Mouse (Mus musculus): ENCODE data around the gene Atp6v0a2. TPM values are rescaled to one million over a fixed set of nuclear protein-coding genes. Genes with fewer than 3 reads are reported as not detected.

Atp6v0a2 gene
- total and polyA plus RNA-seq, 2 experiments from 2014 or later = 25.9 to 28.3 TPM

- ATAC-seq (no peak), DNase-seq (ENCODE audit: low spot score) (no peak)
- 98% methylated on average over 3 of the region's 3 CpGs for WGBS
- Histone ChIP-seq H3K4me2 (ENCODE audit: low read depth, low read length) (no peak overlapping the region), H3K9ac (replicated peaks; ENCODE audit: low read length) (no peak overlapping the region), H3K4me3 (ENCODE audit: low read length) (no peak overlapping the region), H3K4me1 (ENCODE audit: insufficient read depth, low read length) (no peaks in the 10 kb centered on the region), H3K9me3 (ENCODE audit: low read length) (no peaks in the 10 kb centered on the region), H3K27ac (no peak overlapping the region), H3K27me3 (ENCODE audit: insufficient read depth, low read length) (no peaks in the 10 kb centered on the region), H3K36me3 (ENCODE audit: insufficient read depth, low read length) (peaks cover 57% of the 10 kb centered on the region)
- TF ChIP-seq CTCF (IDR thresholded peaks at IDR 0.05; ENCODE audit: low read depth) = no peak
These were observed 7.8 kb downstream of the Atp6v0a2 start for GRCm38 (mm10) chr5:124636139-124636538.

GRCm38 (mm10) chr5:124636694-124637093, 8.3 kb downstream of the Atp6v0a2 start:
- TF ChIP-seq CTCF (IDR thresholded peaks at IDR 0.05; ENCODE audit: low read depth) = no peak
- Histone ChIP-seq H3K4me1 (ENCODE audit: insufficient read depth, low read length) (no peaks in the 10 kb centered on the region), H3K4me2 (ENCODE audit: low read depth, low read length) (no peak overlapping the region), H3K27me3 (ENCODE audit: insufficient read depth, low read length) (no peaks in the 10 kb centered on the region), H3K36me3 (ENCODE audit: insufficient read depth, low read length) (peaks cover 63% of the 10 kb centered on the region), H3K27ac (no peak overlapping the region), H3K9me3 (ENCODE audit: low read length) (no peaks in the 10 kb centered on the region), H3K4me3 (ENCODE audit: low read length) (no peak overlapping the region), H3K9ac (replicated peaks; ENCODE audit: low read length) (no peak overlapping the region)
- WGBS = 91% methylated on average over 4 of the region's 4 CpGs
- no peak for ATAC-seq
- no peak for DNase-seq (ENCODE audit: low spot score)

GRCm38 (mm10) chr5:124637300-124637699, 8.9 kb downstream of the Atp6v0a2 start:
- no peak for TF ChIP-seq CTCF (IDR thresholded peaks at IDR 0.05; ENCODE audit: low read depth)
- no peaks in the 10 kb centered on the region for H3K9me3 ChIP-seq (ENCODE audit: low read length)
- ATAC-seq (no peak), DNase-seq (ENCODE audit: low spot score) (no peak)
- no peak overlapping the region for H3K4me3 ChIP-seq (ENCODE audit: low read length)
- peaks cover 69% of the 10 kb centered on the region for H3K36me3 ChIP-seq (ENCODE audit: insufficient read depth, low read length)
- no peaks in the 10 kb centered on the region for H3K4me1 ChIP-seq (ENCODE audit: insufficient read depth, low read length)
- H3K27me3 ChIP-seq (ENCODE audit: insufficient read depth, low read length) = no peaks in the 10 kb centered on the region
- no peak overlapping the region for H3K27ac ChIP-seq
- 80% methylated on average over 11 of the region's 11 CpGs for WGBS
- H3K9ac ChIP-seq (replicated peaks; ENCODE audit: low read length) = no peak overlapping the region
- H3K4me2 ChIP-seq (ENCODE audit: low read depth, low read length) = no peak overlapping the region

- Histone ChIP-seq H3K4me1 (ENCODE audit: insufficient read depth, low read length) (no peaks in the 10 kb centered on the region), H3K4me3 (ENCODE audit: low read length) (no peak overlapping the region), H3K27ac (no peak overlapping the region), H3K27me3 (ENCODE audit: insufficient read depth, low read length) (no peaks in the 10 kb centered on the region), H3K9ac (replicated peaks; ENCODE audit: low read length) (no peak overlapping the region), H3K4me2 (ENCODE audit: low read depth, low read length) (no peak overlapping the region), H3K9me3 (ENCODE audit: low read length) (no peaks in the 10 kb centered on the region), H3K36me3 (ENCODE audit: insufficient read depth, low read length) (peaks cover 74% of the 10 kb centered on the region)
- ATAC-seq (no peak), DNase-seq (ENCODE audit: low spot score) (no peak)
- 98% methylated on average over 13 of the region's 13 CpGs for WGBS
- no peak for TF ChIP-seq CTCF (IDR thresholded peaks at IDR 0.05; ENCODE audit: low read depth)
These were observed 9.5 kb downstream of the Atp6v0a2 start for GRCm38 (mm10) chr5:124637836-124638235.

DNA sequence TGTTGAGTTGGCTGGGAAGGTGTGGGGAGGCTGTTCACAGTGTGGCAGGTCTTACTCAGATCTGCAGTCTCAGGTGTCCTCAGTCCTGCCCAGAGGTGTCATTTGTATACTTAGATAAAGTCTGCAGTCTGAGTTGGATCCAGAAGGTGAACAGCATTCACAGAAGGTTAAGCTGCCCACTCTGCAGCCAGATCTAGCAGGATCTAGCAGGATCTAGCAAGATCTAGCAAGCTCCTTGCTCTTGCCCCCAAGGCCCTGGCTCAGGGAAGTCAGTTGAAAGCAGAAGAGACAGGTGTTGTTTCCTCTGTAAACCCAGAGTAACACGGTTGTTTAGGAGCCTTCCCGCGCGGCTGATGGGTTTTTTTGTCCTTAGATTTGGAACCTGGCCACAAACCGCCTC, 85.4 kb downstream of the Atp6v0a2 start:
- Histone ChIP-seq H3K36me3 (ENCODE audit: insufficient read depth, low read length) (peaks cover 61% of the 10 kb centered on the region), H3K27ac (no peak overlapping the region), H3K4me1 (ENCODE audit: insufficient read depth, low read length) (no peaks in the 10 kb centered on the region), H3K4me2 (ENCODE audit: low read depth, low read length) (no peak overlapping the region), H3K27me3 (ENCODE audit: insufficient read depth, low read length) (no peaks in the 10 kb centered on the region), H3K9ac (replicated peaks; ENCODE audit: low read length) (no peak overlapping the region), H3K9me3 (ENCODE audit: low read length) (no peaks in the 10 kb centered on the region), H3K4me3 (ENCODE audit: low read length) (no peak overlapping the region)
- no peak for TF ChIP-seq CTCF (IDR thresholded peaks at IDR 0.05; ENCODE audit: low read depth)
- no peak for DNase-seq (ENCODE audit: low spot score)
- ATAC-seq = no peak
- WGBS = 92% methylated on average over 5 of the region's 5 CpGs

GRCm38 (mm10) chr5:124715135-124715534, 86.8 kb downstream of the Atp6v0a2 start:
- Histone ChIP-seq H3K36me3 (ENCODE audit: insufficient read depth, low read length) (peaks cover 75% of the 10 kb centered on the region), H3K27ac (no peak overlapping the region), H3K4me3 (ENCODE audit: low read length) (no peak overlapping the region), H3K27me3 (ENCODE audit: insufficient read depth, low read length) (no peaks in the 10 kb centered on the region), H3K9ac (replicated peaks; ENCODE audit: low read length) (no peak overlapping the region), H3K9me3 (ENCODE audit: low read length) (no peaks in the 10 kb centered on the region), H3K4me2 (ENCODE audit: low read depth, low read length) (no peak overlapping the region), H3K4me1 (ENCODE audit: insufficient read depth, low read length) (no peaks in the 10 kb centered on the region)
- ATAC-seq (no peak), DNase-seq (ENCODE audit: low spot score) (no peak)
- 90% methylated on average over 8 of the region's 8 CpGs for WGBS
- TF ChIP-seq CTCF (IDR thresholded peaks at IDR 0.05; ENCODE audit: low read depth) = no peak

GRCm38 (mm10) chr5:124717969-124718368, 89.6 kb downstream of the Atp6v0a2 start:
- Histone ChIP-seq H3K4me3 (ENCODE audit: low read length) (no peak overlapping the region), H3K27ac (no peak overlapping the region), H3K9ac (replicated peaks; ENCODE audit: low read length) (no peak overlapping the region), H3K4me1 (ENCODE audit: insufficient read depth, low read length) (no peaks in the 10 kb centered on the region), H3K9me3 (ENCODE audit: low read length) (no peaks in the 10 kb centered on the region), H3K27me3 (ENCODE audit: insufficient read depth, low read length) (no peaks in the 10 kb centered on the region), H3K4me2 (ENCODE audit: low read depth, low read length) (no peak overlapping the region), H3K36me3 (ENCODE audit: insufficient read depth, low read length) (peaks cover 77% of the 10 kb centered on the region)
- no peak for TF ChIP-seq CTCF (IDR thresholded peaks at IDR 0.05; ENCODE audit: low read depth)
- ATAC-seq = no peak
- 97% methylated on average over 11 of the region's 11 CpGs for WGBS
- no peak for DNase-seq (ENCODE audit: low spot score)

Data from hindbrain, postnatal 0 days (tissue).